Mouse (Mus musculus) Patski (cell line): ENCODE results near the gene Mif. TPM values are rescaled to one million over a fixed set of nuclear protein-coding genes. Genes with fewer than 3 reads are reported as not detected.

Experiments used
- ATAC-seq: fragments of 100-300 bp; one replicate; pipeline ENCODE4 v1.8.0; 2021
- CTCF ChIA-PET: fragments of 350-600 bp; sonication (Branson Sonifier 250); formaldehyde crosslinking; loops from one replicate; lab custom pipeline; 2022; ENCODE audit warnings: inconsistent platforms; lab: Charles Lee
- POLR2A ChIA-PET: fragments of 350-600 bp; sonication (Branson Sonifier 250); formaldehyde crosslinking; loops from one replicate; lab custom pipeline; 2022; ENCODE audit warnings: antibody characterized with exemption, inconsistent platforms; lab: Charles Lee
- DNase-seq: peaks from one replicate; pipeline ENCODE4 v3.0.0-alpha.2; 2011; ENCODE audit warnings: low read depth, low spot score
- H3K27me3 ChIP-seq: fragments of 371-371 bp; one replicate; pipeline ENCODE4 v1.5.1; 2021
- CTCF ChIP-seq: fragments of 100-300 bp; IDR thresholded peaks from one replicate; pipeline ENCODE4 v1.5.1; 2021
- in situ Hi-C: fragments of 300-500 bp; cut with MboI; formaldehyde crosslinking; loops from 3 replicates; pipeline ENCODE4 v1.11.1; 2018; ENCODE audit warnings: low pct_unique_long_range_greater_than_20kb, mixed read lengths
- polyA plus RNA-seq: library from polyadenylated mRNA; unstranded; gene quantifications from one replicate; pipeline ENCODE4 v1.2.3, GENCODE M21; 2021

Gene Mif
- polyA plus RNA-seq, 1 experiment from 2014 or later = 592 TPM

DNA sequence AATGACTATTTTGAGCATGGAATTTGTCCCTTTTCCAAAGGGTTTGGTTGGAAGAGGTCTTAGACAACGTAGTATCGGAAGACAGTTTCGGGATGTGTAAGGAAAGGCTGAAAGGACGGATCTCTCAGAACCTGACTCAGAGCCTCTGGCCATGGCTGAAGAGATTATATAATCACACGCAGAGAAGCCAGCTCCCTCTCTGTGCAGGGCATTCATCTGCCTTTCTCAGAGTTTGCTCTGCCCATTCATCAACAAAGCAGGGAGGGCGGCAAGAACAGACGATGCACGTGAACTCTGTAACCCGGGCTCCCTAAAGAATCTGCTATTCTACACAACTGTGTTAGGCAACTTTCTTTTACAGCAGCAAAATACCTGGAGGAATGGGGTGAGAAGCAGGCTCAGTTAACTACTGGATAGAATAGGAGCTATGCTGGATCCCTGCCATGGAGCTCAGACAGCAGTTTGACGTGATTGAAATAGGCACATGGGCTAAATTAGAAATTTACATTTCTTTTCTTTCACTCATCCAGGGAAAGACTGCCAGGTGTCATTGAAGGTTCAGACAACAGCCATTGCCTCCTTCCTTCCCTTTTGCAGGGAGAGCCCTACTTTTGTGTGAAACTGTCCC lies 13.6 kb upstream of the Mif start:
- ATAC-seq = no peak
- no peak for TF ChIP-seq CTCF
- POLR2A ChIA-PET = no interaction called here
- no peaks in the 10 kb centered on the region for H3K27me3 ChIP-seq
- CTCF ChIA-PET = no interaction called here
- in situ Hi-C loops = no loop called here
- DNase-seq = no peak

DNA sequence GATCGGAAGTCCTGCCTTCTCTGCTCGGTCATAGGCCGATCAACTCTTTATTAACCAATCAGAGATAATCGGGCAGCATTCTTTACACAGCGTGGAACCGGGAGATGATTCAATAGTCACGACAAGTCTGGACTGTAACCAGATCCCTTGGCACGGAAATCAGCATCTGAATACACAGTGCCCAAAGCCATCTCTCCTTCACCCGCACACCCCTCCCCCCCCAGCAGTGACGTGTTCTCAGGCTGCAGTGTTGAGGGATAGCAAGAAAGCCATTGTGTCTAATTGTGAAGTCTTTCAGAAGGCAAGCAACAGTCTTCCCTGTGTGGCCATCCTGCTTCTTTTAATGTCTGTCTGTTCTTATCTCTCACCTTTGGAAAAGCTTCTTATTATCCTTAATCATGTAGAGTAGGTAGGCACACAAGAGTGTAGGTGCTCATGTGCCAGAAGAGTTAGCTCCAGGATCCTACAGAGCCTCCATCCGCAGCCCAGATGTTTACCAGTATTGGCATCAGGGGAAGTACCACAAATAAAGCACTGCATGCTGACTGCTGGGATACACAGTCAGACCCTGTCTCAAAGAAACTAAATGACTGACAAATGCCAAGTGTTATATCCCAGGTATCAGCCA lies 13.0 kb upstream of the Mif start:
- ChIA-PET CTCF (no interaction called here), POLR2A (no interaction called here)
- ATAC-seq (peak; percentile 67), DNase-seq (no peak)
- in situ Hi-C loops = no loop called here
- TF ChIP-seq CTCF = no peak
- H3K27me3 ChIP-seq = no peaks in the 10 kb centered on the region

- POLR2A ChIA-PET = interaction anchor here (0.6 kb wide), 2 partner anchors 15 to 537 kb away, joined by 3 read pairs; no protein-coding TSS in a partner anchor
- no peak for ATAC-seq
- DNase-seq = no peak
- CTCF ChIA-PET = interaction anchor here (1.4 kb wide), 1 partner anchor 12 kb away, joined by 4 read pairs; the partner anchor contains the start of gene Mif
- H3K27me3 ChIP-seq = no peaks in the 10 kb centered on the region
- no peak for TF ChIP-seq CTCF
- in situ Hi-C loops = no loop called here
Observed at GRCm38 (mm10) chr10:75872025-75872914, 12.2 kb upstream of the Mif start.

- ATAC-seq (no peak), DNase-seq (no peak)
- no peak for TF ChIP-seq CTCF
- CTCF ChIA-PET = no interaction called here
- POLR2A ChIA-PET = no interaction called here
- in situ Hi-C loops = no loop called here
- no peaks in the 10 kb centered on the region for H3K27me3 ChIP-seq
Observed at GRCm38 (mm10) chr10:75861587-75861986, 1.5 kb upstream of the Mif start.

GRCm38 (mm10) chr10:75860746-75861145 lies 706 bp upstream of the Mif start:
- POLR2A ChIA-PET = interaction anchor here (1.4 kb wide), 1 partner anchor 144 kb away, joined by 6 read pairs; no protein-coding TSS in a partner anchor
- DNase-seq = no peak
- in situ Hi-C loops = no loop called here
- CTCF ChIA-PET = interaction anchor here (1.4 kb wide), 1 partner anchor 11 kb away, joined by 4 read pairs; no protein-coding TSS in a partner anchor
- TF ChIP-seq CTCF = no peak
- H3K27me3 ChIP-seq = no peaks in the 10 kb centered on the region
- ATAC-seq = no peak

GRCm38 (mm10) chr10:75859107-75859746 lies 813 bp downstream of the Mif start:
- CTCF ChIA-PET = interaction anchor here (1.0 to 1.4 kb wide), 3 partner anchors 13 to 71 kb away, joined by 3 to 4 read pairs (median 4); no protein-coding TSS in a partner anchor
- H3K27me3 ChIP-seq = no peaks in the 10 kb centered on the region
- ATAC-seq (peak; percentile 2), DNase-seq (no peak)
- no peak for TF ChIP-seq CTCF
- in situ Hi-C loops = loop anchor here (5.0 kb wide), 4 partner anchors 92 to 272 kb away; partner anchors contain the start of genes Ggt5 and Gm5134
- POLR2A ChIA-PET = interaction anchor here (1.4 kb wide), 1 partner anchor 143 kb away, joined by 6 read pairs; no protein-coding TSS in a partner anchor

- no peak for TF ChIP-seq CTCF
- ATAC-seq (no peak), DNase-seq (no peak)
- H3K27me3 ChIP-seq = no peaks in the 10 kb centered on the region
- CTCF ChIA-PET = interaction anchor here (1.0 to 1.9 kb wide), 4 partner anchors 40 to 271 kb away, joined by 3 to 4 read pairs (median 4); no protein-coding TSS in a partner anchor
- in situ Hi-C loops = loop anchor here (5.0 kb wide), 4 partner anchors 90 to 270 kb away; partner anchors contain the start of genes Ggt5 and Gm5134
- POLR2A ChIA-PET = interaction anchor here (0.9 kb wide), 1 partner anchor 15 kb away, joined by 3 read pairs; no protein-coding TSS in a partner anchor
Observed at GRCm38 (mm10) chr10:75857598-75857997, 2.4 kb downstream of the Mif start.

DNA sequence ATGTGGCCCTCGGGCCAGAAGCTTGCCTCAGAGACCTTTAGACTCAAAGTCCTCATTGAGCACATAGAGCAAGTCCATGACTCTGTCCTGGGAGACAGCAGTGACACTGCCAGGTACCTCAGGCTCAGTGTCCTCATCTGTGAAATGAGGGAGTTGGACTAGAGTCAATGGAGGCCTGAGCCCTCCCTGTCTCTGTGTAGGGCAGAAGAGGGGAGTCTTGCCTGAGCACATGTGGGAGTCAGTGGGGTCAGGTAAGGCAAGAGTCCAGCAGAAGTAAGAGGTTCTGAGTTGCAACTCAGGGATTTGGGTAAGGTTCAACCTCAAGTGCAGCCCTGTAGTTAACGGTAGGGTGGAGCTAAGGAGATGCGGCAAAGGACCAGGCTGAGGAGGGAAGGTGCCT lies 3.1 kb downstream of the Mif start:
- CTCF ChIA-PET = interaction anchor here (1.0 to 1.9 kb wide), 3 partner anchors 40 to 113 kb away, joined by 4 read pairs; no protein-coding TSS in a partner anchor
- ATAC-seq = no peak
- in situ Hi-C loops = loop anchor here (5.0 kb wide), 4 partner anchors 90 to 270 kb away; partner anchors contain the start of genes Ggt5 and Gm5134
- no peak for TF ChIP-seq CTCF
- no peaks in the 10 kb centered on the region for H3K27me3 ChIP-seq
- POLR2A ChIA-PET = interaction anchor here (0.9 kb wide), 1 partner anchor 15 kb away, joined by 3 read pairs; no protein-coding TSS in a partner anchor
- no peak for DNase-seq

GRCm38 (mm10) chr10:75856155-75856907 lies 3.7 kb downstream of the Mif start:
- in situ Hi-C loops = loop anchor here (5.0 kb wide), 4 partner anchors 89 to 269 kb away; partner anchors contain the start of genes Ggt5 and Gm5134
- CTCF ChIA-PET = interaction anchor here (1.0 to 1.9 kb wide), 2 partner anchors 91 to 112 kb away, joined by 4 read pairs; no protein-coding TSS in a partner anchor
- TF ChIP-seq CTCF = no peak
- no peaks in the 10 kb centered on the region for H3K27me3 ChIP-seq
- DNase-seq (no peak), ATAC-seq (no peak)
- POLR2A ChIA-PET = no interaction called here
